Mouse (Mus musculus) regulatory T cell (primary cell): ENCODE results near the gene Cd44.

Experiments
- in situ Hi-C: fragments of 300-600 bp; cut with MboI, MseI; formaldehyde crosslinking; loops from one replicate; pipeline ENCODE4 v1.15.1; 2025; ENCODE audit warnings: high pct_unique_total_duplicates

The Cd44 gene

GRCm38 (mm10) chr2:102873848-102874247, 27.6 kb downstream of the Cd44 start:
- in situ Hi-C loops = no loop called here

GRCm38 (mm10) chr2:102873194-102873593, 28.3 kb downstream of the Cd44 start:
- in situ Hi-C loops = no loop called here

- in situ Hi-C loops = no loop called here
These were observed 29.0 kb downstream of the Cd44 start for GRCm38 (mm10) chr2:102872436-102872835.

DNA sequence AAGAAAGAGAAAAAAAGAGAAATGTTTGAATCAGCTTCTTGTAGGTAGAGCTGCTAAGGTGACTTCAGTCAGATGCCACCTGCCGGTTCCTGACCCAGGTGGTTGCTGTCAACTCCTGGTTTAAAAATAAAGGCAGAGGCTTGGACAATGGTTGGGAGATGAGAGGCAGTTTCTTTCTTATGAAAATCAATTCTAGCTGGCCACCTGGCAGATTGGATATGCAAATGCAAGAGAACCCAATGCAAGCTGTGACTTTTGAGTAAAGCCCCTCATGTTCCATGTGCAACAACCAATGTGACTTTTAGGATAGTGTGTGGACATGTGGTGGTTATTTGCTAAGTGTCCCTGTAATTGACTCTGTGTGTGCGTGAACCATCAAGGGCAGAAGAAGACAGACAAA, 33.0 kb downstream of the Cd44 start:
- in situ Hi-C loops = no loop called here

DNA sequence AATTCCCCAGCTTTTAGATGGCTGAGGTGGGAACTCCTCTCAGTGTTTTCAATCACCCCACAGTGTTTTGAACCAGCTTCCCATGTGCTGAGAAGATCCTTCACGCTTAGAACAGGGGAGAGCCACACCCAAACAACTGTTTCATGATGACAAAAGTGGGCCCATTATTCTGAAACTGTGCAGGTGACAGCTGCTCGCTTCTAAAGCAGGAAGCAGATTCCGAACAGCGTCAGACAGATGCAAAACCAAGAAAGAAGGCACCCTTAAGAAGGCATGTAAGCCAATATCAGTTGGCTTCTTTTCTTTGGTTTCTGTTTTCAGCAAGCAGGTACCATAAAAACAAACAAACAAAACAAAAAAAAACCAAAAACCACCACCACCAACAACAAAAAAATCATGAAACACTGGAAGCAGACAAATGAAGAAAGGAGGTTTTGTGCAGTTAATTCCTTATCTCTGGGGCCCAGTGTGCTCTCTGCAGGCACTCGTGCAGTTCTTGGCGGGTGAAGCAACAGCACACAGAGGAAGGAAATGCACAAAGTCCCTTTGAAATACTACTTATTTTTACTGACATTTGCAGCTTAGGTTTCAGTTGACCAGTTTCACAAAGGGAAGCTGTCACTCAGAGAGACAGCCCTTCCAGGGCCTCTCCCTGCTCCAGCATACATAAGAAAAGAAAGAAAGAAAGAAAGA, 33.9 kb downstream of the Cd44 start:
- in situ Hi-C loops = no loop called here

DNA sequence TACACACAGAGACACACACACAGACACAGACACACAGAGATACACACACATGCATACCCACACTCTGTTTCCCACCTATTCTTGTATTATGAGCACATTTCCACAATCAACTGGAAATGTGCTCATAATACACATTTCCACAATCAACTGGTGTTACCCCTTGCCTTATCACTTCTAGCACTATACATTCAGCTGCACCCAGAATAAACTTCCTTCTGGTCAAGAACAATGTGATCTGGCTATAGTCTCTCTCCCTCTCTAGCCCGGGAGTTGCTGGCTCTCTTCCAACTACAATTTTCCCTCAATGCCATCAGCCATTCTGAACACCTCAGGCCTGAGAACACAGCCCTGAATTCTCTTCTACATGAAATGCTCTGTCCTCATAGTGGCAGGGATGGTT, 34.9 kb downstream of the Cd44 start:
- in situ Hi-C loops = no loop called here

DNA sequence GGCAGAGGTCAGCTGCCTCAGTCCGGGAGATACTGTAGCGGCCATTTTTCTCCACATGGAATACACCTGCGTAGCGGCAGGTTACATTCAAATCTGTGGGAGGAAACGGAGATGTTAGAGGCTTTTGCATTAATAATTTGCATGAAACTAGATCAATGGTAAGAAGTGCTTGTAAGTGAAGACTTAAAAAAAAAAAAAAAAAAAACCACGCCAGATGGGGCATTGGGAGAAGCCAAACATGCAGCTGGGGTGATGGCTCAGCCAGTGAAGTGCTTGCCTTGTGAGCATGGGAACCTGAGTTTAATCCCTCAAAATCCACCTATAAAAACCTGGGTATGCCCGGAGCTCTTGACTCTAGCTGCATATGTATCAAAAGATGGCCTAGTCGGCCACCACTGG, 36.1 kb downstream of the Cd44 start:
- in situ Hi-C loops = no loop called here

GRCm38 (mm10) chr2:102864695-102865353, 36.6 kb downstream of the Cd44 start:
- in situ Hi-C loops = no loop called here

- in situ Hi-C loops = no loop called here
These were observed 37.4 kb downstream of the Cd44 start for GRCm38 (mm10) chr2:102864036-102864435.

DNA sequence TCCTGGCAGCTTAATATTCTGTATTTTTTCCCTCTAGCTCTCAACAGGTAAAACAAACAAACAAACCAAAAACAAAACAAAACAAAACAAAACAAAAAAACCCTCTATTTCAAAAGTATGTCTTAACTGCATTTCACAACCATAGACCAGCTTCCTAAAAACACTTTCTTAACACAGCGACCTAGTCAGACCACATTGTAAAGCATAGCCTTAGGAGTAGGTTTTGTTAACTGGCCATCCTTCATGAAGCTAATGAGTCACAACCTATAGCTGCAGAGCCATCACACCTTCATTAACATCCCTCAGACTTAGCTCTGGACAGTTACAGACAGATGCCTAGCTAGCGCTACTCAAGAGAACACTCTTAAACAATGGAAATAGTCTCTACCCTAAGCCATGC, 37.9 kb downstream of the Cd44 start:
- in situ Hi-C loops = no loop called here

- in situ Hi-C loops = no loop called here
These were observed 38.8 kb downstream of the Cd44 start for GRCm38 (mm10) chr2:102862706-102863105.

- in situ Hi-C loops = loop anchor here (5.0 to 10.0 kb wide), 2 partner anchors 34 to 443 kb away; no protein-coding TSS in a partner anchor
These were observed 43.2 kb downstream of the Cd44 start for GRCm38 (mm10) chr2:102858271-102858670.

DNA sequence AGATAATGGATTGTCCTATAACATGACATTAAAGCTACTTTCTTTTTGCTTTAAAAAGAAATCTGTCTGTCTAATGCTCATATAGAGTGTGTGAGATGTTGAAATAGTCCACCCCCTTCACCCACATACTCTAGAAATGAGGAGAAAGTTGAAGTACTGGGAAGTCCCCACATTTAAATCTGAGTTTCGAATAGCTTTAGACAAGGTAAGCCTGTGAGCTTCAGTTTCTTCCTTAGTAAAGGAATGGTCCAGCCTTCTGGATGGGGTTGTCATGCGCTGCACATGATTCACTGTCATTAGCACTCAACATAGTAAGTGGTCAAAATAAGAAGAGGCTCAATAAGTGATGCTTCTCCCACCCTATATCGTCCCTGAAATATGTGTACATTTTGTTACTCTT, 48.2 kb downstream of the Cd44 start:
- in situ Hi-C loops = loop anchor here (10.0 kb wide), 1 partner anchor 438 kb away; no protein-coding TSS in a partner anchor

DNA sequence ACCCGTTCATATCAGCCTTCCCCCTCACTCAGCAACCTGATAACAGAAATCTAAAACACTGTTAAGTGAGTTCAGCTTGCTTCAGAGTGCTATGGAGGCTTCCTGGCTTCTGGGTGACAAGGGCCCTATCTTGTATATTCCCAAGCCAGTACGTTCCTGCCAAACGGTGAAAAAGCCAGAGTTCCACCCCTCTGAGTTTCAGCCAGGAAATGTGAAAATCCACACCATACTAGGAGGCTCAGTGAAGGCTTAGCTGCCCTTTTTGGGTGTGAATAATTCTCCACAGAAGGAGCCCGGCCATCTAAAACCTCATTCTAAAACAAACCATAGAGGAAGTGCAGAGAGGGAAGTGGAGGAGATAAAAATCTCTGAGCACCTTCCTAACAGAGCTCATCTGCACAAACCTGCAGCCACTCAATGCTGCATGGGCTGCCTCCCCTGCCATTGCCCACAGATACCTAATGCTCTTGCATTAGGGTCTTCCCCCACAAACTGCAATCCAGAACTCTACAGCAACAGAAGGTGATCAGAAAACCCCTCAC, 49.5 kb downstream of the Cd44 start:
- in situ Hi-C loops = loop anchor here (10.0 kb wide), 1 partner anchor 437 kb away; no protein-coding TSS in a partner anchor

GRCm38 (mm10) chr2:102850026-102850425, 51.4 kb downstream of the Cd44 start:
- in situ Hi-C loops = loop anchor here (10.0 kb wide), 1 partner anchor 435 kb away; no protein-coding TSS in a partner anchor

DNA sequence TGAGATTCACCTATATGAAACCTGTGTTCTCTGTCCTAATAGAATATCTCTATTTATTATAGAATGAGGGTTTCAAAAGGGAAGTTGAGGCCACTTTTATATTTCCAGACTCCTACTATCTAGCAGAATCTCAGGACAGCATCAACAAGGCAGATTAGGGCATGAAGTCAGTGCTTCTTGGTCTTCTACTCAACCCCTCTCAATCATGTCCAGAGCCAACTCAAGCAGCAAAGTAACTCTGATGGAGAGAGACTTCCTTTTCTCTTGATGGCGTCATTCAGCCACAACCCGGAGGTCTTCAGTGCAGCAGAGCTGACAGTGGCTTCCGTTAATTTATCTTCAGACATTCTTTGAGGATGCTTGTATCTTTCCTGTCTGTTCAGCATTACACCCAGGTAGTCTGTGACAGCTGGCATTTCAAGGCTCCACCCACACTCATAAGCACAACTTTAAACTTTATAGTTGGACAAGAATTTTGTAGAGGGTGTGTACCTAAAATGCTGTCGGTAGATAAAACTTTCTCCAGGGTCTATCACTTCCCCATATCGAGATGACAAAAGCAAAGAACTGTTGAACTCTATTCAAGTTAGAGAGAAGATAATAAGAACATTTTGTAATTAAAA, 52.5 kb downstream of the Cd44 start:
- in situ Hi-C loops = no loop called here

- in situ Hi-C loops = no loop called here
These were observed 60.2 kb downstream of the Cd44 start for GRCm38 (mm10) chr2:102841231-102841630.

DNA sequence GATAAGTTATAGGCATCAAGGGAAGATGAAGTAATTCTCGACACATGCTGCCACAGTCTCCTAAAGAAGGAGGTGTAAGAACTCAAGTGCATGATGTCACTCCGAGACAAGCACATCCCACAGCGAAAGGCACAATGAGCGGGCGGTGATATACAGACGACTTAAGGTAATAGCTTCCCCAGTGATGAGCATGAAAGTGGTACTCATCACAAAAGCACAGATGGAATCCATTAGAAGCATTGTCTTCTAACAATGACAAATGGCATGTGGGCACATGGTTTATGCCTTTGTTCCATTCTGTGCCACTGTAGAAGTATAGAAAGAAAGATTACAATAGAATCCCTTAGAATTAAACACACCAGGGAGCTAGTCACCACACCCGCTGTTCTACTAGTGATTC, 63.3 kb downstream of the Cd44 start:
- in situ Hi-C loops = no loop called here

DNA sequence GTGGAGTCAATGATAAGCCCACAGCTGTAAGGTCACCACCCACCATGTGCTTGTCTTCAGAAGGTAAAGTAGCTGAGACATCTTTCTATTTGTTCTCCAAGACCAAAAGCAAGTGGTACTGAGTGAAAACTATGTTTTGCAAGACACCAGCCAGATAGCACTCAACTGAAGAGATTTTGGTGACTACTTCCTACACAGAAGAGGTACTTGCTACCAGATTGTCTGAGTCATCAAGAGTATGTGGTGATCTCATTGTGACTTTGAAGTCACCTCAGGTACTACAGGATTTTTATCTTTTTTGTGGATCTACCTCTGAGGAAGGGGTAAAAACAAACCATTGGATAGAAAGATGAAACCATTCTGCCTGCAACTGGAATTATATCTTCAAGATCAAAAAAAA, 69.9 kb downstream of the Cd44 start:
- in situ Hi-C loops = no loop called here

GRCm38 (mm10) chr2:102829201-102829600, 72.3 kb downstream of the Cd44 start:
- in situ Hi-C loops = no loop called here

DNA sequence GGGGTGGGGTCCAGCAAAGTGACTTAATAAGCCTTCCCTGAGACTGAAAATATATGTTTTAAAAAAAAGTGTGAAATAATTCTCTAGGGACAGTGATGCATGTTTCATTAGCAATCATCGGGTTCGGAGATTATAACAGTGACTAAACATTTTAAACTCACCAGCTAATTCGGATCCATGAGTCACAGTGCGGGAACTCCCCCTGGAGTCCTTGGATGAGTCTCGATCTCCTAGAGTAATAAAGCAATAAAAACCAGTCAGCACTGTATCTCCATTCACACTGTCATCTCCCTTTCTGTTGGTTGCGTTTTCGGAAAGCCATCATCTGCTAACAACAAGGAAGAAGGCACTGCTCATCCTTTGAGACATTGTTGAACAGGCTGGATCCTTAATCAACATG, 73.1 kb downstream of the Cd44 start:
- in situ Hi-C loops = no loop called here

DNA sequence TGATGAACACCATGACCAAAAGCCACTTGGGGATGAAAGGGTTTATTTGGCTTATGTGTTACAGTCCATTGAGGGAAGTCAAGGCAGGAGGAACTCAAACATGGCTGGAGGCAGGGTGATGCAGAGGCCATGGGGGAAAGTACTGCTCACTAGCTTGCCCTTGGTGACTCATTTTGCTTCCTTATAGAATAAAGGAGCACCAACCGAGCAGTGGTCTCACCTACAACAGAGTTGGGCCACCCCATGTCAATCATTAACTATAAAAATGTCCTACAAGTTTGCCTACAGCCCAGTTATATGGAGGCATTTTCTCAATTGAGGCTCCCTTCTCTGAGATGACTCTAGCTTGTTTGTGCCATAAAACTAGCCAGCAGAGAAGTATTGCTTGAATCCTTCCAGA, 73.6 kb downstream of the Cd44 start:
- in situ Hi-C loops = no loop called here
